Mouse (Mus musculus) right cerebral cortex, adult 18-20 months (tissue): Measurements from ENCODE around the gene Rbm19.

Source experiments
- DNase-seq: peaks from one replicate; pipeline ENCODE4 v3.0.0; 2022; ENCODE audit warnings: mixed read lengths

The Rbm19 gene

GRCm38 (mm10) chr5:120135823-120136222 lies 19.6 kb downstream of the Rbm19 start:
- no peak for DNase-seq

- DNase-seq, result no peak
Observed at GRCm38 (mm10) chr5:120136236-120136675, 20.0 kb downstream of the Rbm19 start.

GRCm38 (mm10) chr5:120137038-120137437 lies 20.8 kb downstream of the Rbm19 start:
- no peak for DNase-seq

- DNase-seq, result no peak
Observed at GRCm38 (mm10) chr5:120137846-120138245, 21.6 kb downstream of the Rbm19 start.

- no peak for DNase-seq
Observed at GRCm38 (mm10) chr5:120138406-120138805, 22.1 kb downstream of the Rbm19 start.

GRCm38 (mm10) chr5:120139224-120139623 lies 23.0 kb downstream of the Rbm19 start:
- no peak for DNase-seq

GRCm38 (mm10) chr5:120143941-120144340 lies 27.7 kb downstream of the Rbm19 start:
- DNase-seq, result no peak

GRCm38 (mm10) chr5:120145371-120146050 lies 29.2 kb downstream of the Rbm19 start:
- no peak for DNase-seq

GRCm38 (mm10) chr5:120146051-120146385 lies 29.8 kb downstream of the Rbm19 start:
- DNase-seq, result peak; percentile 38

GRCm38 (mm10) chr5:120146909-120147308 lies 30.6 kb downstream of the Rbm19 start:
- no peak for DNase-seq

- peak; percentile 59 for DNase-seq
Observed at GRCm38 (mm10) chr5:120148246-120148645, 32.0 kb downstream of the Rbm19 start.

- DNase-seq, result no peak
Observed at GRCm38 (mm10) chr5:120151145-120151544, 34.9 kb downstream of the Rbm19 start.

- DNase-seq, result no peak
Observed at GRCm38 (mm10) chr5:120153140-120153539, 36.9 kb downstream of the Rbm19 start.

GRCm38 (mm10) chr5:120155672-120156071 lies 39.4 kb downstream of the Rbm19 start:
- DNase-seq, result no peak

GRCm38 (mm10) chr5:120156166-120156909 lies 40.1 kb downstream of the Rbm19 start:
- no peak for DNase-seq

- no peak for DNase-seq
Observed at GRCm38 (mm10) chr5:120157115-120157514, 40.9 kb downstream of the Rbm19 start.

GRCm38 (mm10) chr5:120158476-120158875 lies 42.2 kb downstream of the Rbm19 start:
- no peak for DNase-seq

- DNase-seq, result no peak
Observed at GRCm38 (mm10) chr5:120160923-120161658, 44.8 kb downstream of the Rbm19 start.

GRCm38 (mm10) chr5:120162689-120163088 lies 46.4 kb downstream of the Rbm19 start:
- DNase-seq, result no peak

- DNase-seq, result no peak
Observed at GRCm38 (mm10) chr5:120163428-120163827, 47.2 kb downstream of the Rbm19 start.

GRCm38 (mm10) chr5:120164450-120164849 lies 48.2 kb downstream of the Rbm19 start:
- peak; percentile 78 for DNase-seq

- no peak for DNase-seq
Observed at GRCm38 (mm10) chr5:120165061-120165942, 49.0 kb downstream of the Rbm19 start.
